Mouse (Mus musculus) kidney, postnatal 0 days (tissue): ENCODE results near the gene Tas1r3. TPM values are rescaled to one million over a fixed set of nuclear protein-coding genes. Genes with fewer than 3 reads are reported as not detected.

ENCODE experiments used
- ATAC-seq: fragments of 200-750 bp; cut with Nextera tagmentation; replicated peaks from 2 replicates; pipeline ENCODE4 v1.8.0; 2017; ENCODE audit warnings: low read depth, moderate number of reproducible peaks, moderate TSS enrichment, moderate library complexity; ENCODE audit not compliant: low FRiP score
- DNase-seq: peaks from one replicate; pipeline ENCODE4 v3.0.0-alpha.2; 2016; ENCODE audit warnings: low spot score
- H3K27ac ChIP-seq: fragments of 300-500 bp; sonication (generic); 2 replicates; pipeline ENCODE4 v1.5.1; 2014; ENCODE audit warnings: mild to moderate bottlenecking
- H3K27me3 ChIP-seq: fragments of 300-500 bp; sonication (generic); 2 replicates; pipeline ENCODE4 v1.6.1; 2014; ENCODE audit warnings: low read length, mixed read lengths; ENCODE audit not compliant: insufficient read depth
- H3K36me3 ChIP-seq: fragments of 300-500 bp; sonication (generic); 2 replicates; pipeline ENCODE4 v1.6.1; 2014; ENCODE audit warnings: low read length, mixed read lengths; ENCODE audit not compliant: insufficient read depth
- H3K4me1 ChIP-seq: fragments of 300-500 bp; sonication (generic); replicated peaks from 2 replicates; pipeline ENCODE4 v1.6.1; 2014; ENCODE audit warnings: antibody characterized with exemption, low read length, mixed read lengths; ENCODE audit not compliant: insufficient read depth
- H3K4me2 ChIP-seq: fragments of 300-500 bp; sonication (generic); 2 replicates; pipeline ENCODE4 v1.6.1; 2014; ENCODE audit warnings: mild to moderate bottlenecking, low read length, moderate library complexity, mixed read lengths
- H3K4me3 ChIP-seq: fragments of 300-500 bp; sonication (generic); replicated peaks from 2 replicates; pipeline ENCODE4 v1.5.1; 2014; ENCODE audit warnings: low read depth, low read length
- H3K9ac ChIP-seq: fragments of 300-500 bp; sonication (generic); 2 replicates; pipeline ENCODE4 v1.6.1; 2014; ENCODE audit warnings: low read depth, low read length
- H3K9me3 ChIP-seq: fragments of 300-500 bp; sonication (generic); replicated peaks from 2 replicates; pipeline ENCODE4 v1.6.1; 2016; ENCODE audit warnings: low read length, inconsistent platforms, mixed read lengths
- CTCF ChIP-seq: IDR thresholded peaks from 2 replicates; pipeline ENCODE4 v1.5.1; 2016; ENCODE audit warnings: antibody characterized with exemption, low read depth, mild to moderate bottlenecking, moderate library complexity
- WGBS: fragments of 180-500 bp; shearing (Covaris S2); extraction: QIAGEN DNeasy Blood & Tissue Kit; methylation state at CpG from one replicate; pipeline ENCODE4 v1.1.7; 2014; 5-methylcytosine and 5-hydroxymethylcytosine counted together
- polyA plus RNA-seq: library from polyadenylated mRNA; unstranded; fragments of >200 nt; fragmentation: Nextera tagmentation; extraction: Ambion mirVana; gene quantifications from 2 replicates; pipeline ENCODE4 v1.2.1, GENCODE M21; 2015

Gene Tas1r3
- polyA plus RNA-seq, 1 experiment from 2014 or later = 0.18 TPM

DNA sequence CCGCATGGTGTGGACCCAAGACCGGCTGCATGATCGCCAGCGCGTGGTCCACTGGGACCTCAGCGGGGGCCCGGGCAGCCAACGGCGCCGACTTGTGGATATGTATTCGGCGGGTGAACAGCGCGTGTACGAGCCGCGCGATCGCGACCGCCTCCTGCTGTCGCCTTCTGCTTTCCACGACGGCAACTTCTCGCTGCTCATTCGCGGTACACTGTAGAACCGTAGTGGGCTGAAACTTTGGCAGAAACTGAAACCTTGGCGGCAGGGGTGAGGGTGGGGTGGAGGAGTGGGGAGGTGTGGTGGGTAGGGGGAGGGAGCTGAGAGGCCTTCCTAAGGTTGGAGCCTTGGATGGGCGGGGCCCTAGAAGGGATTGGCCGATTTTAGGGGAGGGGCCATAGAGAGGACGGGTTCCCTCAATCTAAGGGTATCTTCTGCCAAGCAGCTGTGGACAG lies 22.1 kb downstream of the Tas1r3 start:
- under 1% methylated on average over 32 of the region's 32 CpGs for WGBS
- peak overlapping the region; percentile 47 for H3K4me3 ChIP-seq
- H3K27ac ChIP-seq = no peak overlapping the region
- peaks cover 15% of the 10 kb centered on the region for H3K36me3 ChIP-seq
- ATAC-seq (peak; percentile 44), DNase-seq (peak; percentile 85)
- peaks cover 13% of the 10 kb centered on the region; the same call in 1 of the 2 replicates for H3K4me1 ChIP-seq
- TF ChIP-seq CTCF = peak; percentile 55; the same call in 1 of the 2 replicates
- H3K27me3 ChIP-seq = no peaks in the 10 kb centered on the region
- peak overlapping the region; percentile 54 for H3K9ac ChIP-seq
- peak overlapping the region; percentile 73 for H3K4me2 ChIP-seq
- H3K9me3 ChIP-seq = no peaks in the 10 kb centered on the region

DNA sequence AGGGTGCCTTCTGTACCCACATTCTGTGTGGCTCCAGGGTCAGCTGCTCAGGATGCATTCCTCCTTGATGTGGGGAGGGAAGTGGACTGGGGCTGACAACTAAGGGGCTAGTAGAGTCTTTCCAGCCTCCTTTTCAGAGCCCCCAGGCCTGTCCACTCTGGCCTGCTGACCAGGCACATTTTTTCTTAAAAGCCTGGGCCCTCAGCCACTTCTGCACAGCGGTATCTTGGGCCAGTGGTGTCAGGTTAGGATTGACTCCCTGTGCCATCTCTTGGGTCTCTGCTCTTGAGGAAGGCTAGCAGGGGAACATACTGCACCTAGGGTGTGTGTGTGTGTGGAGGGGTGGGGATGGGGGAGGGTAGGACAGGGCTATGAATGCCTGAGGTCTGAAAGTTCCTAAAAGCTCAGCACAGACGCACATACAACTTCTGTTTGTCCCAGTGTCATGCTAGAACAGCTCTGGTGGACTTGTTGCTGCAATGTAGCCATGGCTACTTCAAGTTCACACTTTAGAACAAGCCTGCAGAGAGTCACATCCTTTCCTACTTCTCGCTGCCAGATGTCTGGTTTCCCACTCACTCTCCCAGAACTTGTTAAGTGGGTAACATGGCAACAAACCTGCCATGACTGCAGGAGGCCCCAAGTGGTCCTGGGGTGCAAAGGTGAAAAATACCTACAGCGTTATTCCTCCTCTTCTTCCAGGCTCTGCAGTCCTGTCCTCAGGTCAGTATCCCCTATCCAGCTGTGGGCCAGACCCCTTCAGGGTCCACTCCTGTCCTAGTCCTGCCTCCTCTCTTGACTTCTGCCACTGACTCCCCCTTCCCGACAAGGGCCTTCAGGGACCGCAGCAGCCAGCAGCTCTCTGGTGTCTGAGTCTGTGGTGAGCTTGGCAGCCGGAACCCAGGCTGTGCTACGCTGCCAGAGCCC lies 22.8 kb downstream of the Tas1r3 start:
- peak overlapping the region; percentile 47 for H3K4me3 ChIP-seq
- peaks cover 15% of the 10 kb centered on the region for H3K36me3 ChIP-seq
- peak overlapping the region; percentile 54 for H3K9ac ChIP-seq
- H3K4me2 ChIP-seq = peak overlapping the region; percentile 73
- no peak for TF ChIP-seq CTCF
- ATAC-seq (peak; percentile 27; the same call in 1 of the 2 replicates), DNase-seq (no peak)
- 14% methylated on average over 8 of the region's 8 CpGs for WGBS
- no peaks in the 10 kb centered on the region for H3K9me3 ChIP-seq
- H3K4me1 ChIP-seq = peaks cover 13% of the 10 kb centered on the region; the same call in 1 of the 2 replicates
- H3K27ac ChIP-seq = peak overlapping the region; percentile 91
- H3K27me3 ChIP-seq = no peaks in the 10 kb centered on the region

DNA sequence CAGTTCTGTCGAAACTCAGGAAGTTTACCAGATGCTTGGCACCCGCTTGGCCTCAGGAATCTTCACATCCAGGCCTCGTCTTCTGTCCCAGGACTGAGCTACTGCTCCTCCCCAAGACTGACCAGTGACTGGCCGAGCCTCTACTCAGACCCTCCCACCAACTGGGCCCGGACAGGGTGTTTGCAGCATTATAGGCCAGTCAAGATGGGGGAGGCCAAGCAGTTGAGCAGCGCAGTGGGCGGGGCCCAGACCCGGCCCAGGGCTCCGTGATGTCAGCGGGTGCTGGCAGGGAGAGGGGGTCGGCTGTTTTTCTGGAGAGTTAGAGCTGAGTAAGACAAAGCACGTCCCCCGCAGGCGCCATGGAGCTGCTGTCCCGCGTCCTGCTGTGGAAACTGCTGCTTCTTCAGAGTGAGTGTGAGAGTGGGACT lies 23.7 kb downstream of the Tas1r3 start, which contains the start of gene Mxra8:
Mxra8 (plus strand) TSS at position 198 of the 428 bp plus-strand sequence.
- Histone ChIP-seq H3K4me2 (peak within 1 kb of the TSS; percentile 73), H3K9ac (peak within 1 kb of the TSS; percentile 54), H3K9me3 (no peaks in the 10 kb centered on the region), H3K27me3 (no peaks in the 10 kb centered on the region), H3K36me3 (peaks cover 15% of the 10 kb centered on the region), H3K27ac (peak within 1 kb of the TSS; percentile 91), H3K4me1 (peaks cover 13% of the 10 kb centered on the region; the same call in 1 of the 2 replicates), H3K4me3 (peak within 1 kb of the TSS; percentile 47)
- ATAC-seq (peak; percentile 94), DNase-seq (peak; percentile 98)
- WGBS = 4% methylated on average over 16 of the region's 16 CpGs
- no peak for TF ChIP-seq CTCF

DNA sequence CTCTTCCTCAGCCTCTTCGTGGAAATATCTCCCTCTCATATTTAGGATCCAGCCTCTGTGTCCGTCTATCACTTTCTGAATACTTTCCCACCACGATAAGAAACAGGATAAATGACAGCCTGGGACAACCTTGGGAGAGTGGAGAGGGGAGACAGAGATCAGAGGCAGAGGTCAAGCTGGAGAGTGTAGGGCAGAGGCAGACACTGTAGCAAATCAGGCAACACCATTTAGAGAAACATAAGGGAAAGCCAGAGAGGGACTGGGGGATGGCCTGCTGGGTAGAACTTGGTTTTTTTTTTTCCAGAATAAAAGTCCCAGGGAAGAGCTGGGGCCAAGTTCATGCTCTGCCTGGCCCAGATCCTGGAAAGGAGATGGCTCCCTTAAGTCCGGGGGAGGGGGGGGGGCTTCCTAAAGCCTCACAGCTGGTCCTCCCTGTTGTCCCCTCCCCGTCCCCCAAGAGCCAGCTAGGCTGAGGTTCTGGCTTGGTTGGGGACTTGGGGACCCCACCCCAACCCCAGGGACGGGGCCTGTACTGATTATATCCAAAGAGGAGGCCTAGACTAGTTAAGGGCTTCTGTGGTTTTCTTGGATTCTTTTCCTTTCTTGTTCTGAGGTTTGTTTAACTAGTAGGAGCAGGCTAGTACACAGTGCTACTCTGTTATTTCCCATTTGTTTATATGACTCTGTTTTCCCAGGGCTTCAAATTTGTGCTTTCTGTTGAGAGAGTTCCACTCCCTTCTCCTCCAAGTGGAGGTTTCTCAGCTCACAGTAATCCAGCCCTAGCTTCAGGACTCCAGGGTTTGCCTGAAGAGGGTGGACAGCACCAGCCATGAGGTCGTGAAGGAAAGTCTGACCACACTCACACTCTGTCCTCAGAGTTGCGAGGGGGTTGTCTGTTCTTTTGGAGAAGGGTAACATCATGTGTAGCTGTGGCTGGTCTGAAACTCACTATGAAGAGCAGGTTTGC lies 24.7 kb downstream of the Tas1r3 start:
- TF ChIP-seq CTCF = no peak
- Histone ChIP-seq H3K9ac (no peak overlapping the region), H3K4me3 (no peak overlapping the region), H3K9me3 (no peaks in the 10 kb centered on the region), H3K4me1 (peaks cover 16% of the 10 kb centered on the region; the same call in 1 of the 2 replicates), H3K27me3 (no peaks in the 10 kb centered on the region), H3K36me3 (peaks cover 10% of the 10 kb centered on the region), H3K27ac (peak overlapping the region; percentile 91), H3K4me2 (peak overlapping the region; percentile 73; the same call in 1 of the 2 replicates)
- peak; percentile 71 for DNase-seq
- WGBS = 49% methylated on average over 8 of the region's 8 CpGs
- no peak for ATAC-seq

DNA sequence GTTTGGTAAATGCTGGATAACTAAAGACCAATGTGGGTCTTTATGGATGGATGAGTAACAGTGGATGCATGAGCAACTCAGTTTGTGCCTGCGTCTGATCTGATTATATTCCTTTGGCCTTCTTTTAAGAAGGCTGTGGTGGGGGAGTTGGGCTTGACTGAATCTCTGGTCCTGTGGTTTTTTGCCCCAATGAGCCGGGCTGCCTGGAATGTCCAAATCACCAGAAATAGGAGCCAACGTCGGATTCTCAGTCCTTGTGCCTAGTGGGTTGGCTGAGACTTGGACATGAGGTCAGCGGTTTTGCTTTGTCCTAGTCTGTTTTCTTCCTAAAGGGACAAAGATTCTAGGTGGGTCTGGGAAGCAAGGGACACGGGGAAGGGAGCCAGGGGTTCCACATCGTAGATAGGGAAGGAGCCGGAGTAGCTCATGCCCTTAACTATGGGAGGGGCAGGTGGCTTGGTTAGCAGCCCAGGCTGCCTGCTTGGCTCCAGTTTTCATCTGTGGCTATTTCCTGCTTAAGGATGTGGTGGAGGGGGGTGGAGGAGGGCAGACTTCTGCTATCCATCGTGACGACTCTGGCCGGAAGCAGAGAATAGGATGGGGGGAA lies 25.7 kb downstream of the Tas1r3 start:
- no peak overlapping the region for H3K4me2 ChIP-seq
- peaks cover 2% of the 10 kb centered on the region; the same call in 1 of the 2 replicates for H3K36me3 ChIP-seq
- peak overlapping the region; percentile 91 for H3K27ac ChIP-seq
- no peak for TF ChIP-seq CTCF
- DNase-seq (no peak), ATAC-seq (no peak)
- 52% methylated on average over 11 of the region's 11 CpGs for WGBS
- H3K9me3 ChIP-seq = no peaks in the 10 kb centered on the region
- peaks cover 18% of the 10 kb centered on the region for H3K4me1 ChIP-seq
- no peak overlapping the region for H3K9ac ChIP-seq
- no peaks in the 10 kb centered on the region for H3K27me3 ChIP-seq
- H3K4me3 ChIP-seq = no peak overlapping the region
